Mouse (Mus musculus): ENCODE results near the gene Slc25a10. TPM values are rescaled to one million over a fixed set of nuclear protein-coding genes. Genes with fewer than 3 reads are reported as not detected.
A peak's percentile ranks its signal among the peaks of the same experiment; 100 is the strongest.

Slc25a10 gene
- total and polyA plus RNA-seq, 3 experiments, result 103 to 400 (median 116) TPM

GRCm38 (mm10) chr11:120539285-120540014 lies 47.8 kb downstream of the Slc25a10 start:
- DNase-seq, result no peak

- no peak for DNase-seq
Measured at GRCm38 (mm10) chr11:120541907-120542306, 50.3 kb downstream of the Slc25a10 start.

GRCm38 (mm10) chr11:120542376-120542775 lies 50.7 kb downstream of the Slc25a10 start:
- peak; percentile 28 for DNase-seq

GRCm38 (mm10) chr11:120545964-120546363 lies 54.3 kb downstream of the Slc25a10 start:
- DNase-seq, result no peak

GRCm38 (mm10) chr11:120547469-120547868 lies 55.8 kb downstream of the Slc25a10 start:
- no peak for DNase-seq

- DNase-seq, result no peak
Measured at GRCm38 (mm10) chr11:120548214-120548613, 56.6 kb downstream of the Slc25a10 start.

GRCm38 (mm10) chr11:120548786-120549167 lies 57.1 kb downstream of the Slc25a10 start:
- DNase-seq, result no peak

Other genes with a start within 250 kb of the Slc25a10 start
- gene Actg1, start 143.3 kb upstream of the Slc25a10 start, total RNA-seq (2021), result 1,000 to 10,000 TPM in 1 of 2 experiments, 100 to 1,000 TPM in 1; 913 to 1,618 TPM
- 531 and 632 TPM in 2 replicates for gene Actg1, start 143.3 kb upstream of the Slc25a10 start, polyA plus RNA-seq (2012; rRNA removed)
- gene Fscn2, start 130.3 kb upstream of the Slc25a10 start, total RNA-seq (2021), result under 1 TPM; 0.17 to 0.58 TPM
- 0.16 and 0.22 TPM in 2 replicates for gene Fscn2, start 130.3 kb upstream of the Slc25a10 start, polyA plus RNA-seq (2012; rRNA removed)
- gene Faap100, start 113.1 kb upstream of the Slc25a10 start, total RNA-seq (2021), result 10 to 100 TPM; 17.6 to 24.1 TPM
- gene Faap100, start 113.1 kb upstream of the Slc25a10 start, polyA plus RNA-seq (2012; rRNA removed), result 192 and 223 TPM in 2 replicates
- 100 to 1,000 TPM in 1 of 2 experiments, 10 to 100 TPM in 1; 76.6 to 108 TPM for gene Nploc4, start 54.1 kb upstream of the Slc25a10 start, total RNA-seq (2021)
- 129 and 132 TPM in 2 replicates for gene Nploc4, start 54.1 kb upstream of the Slc25a10 start, polyA plus RNA-seq (2012; rRNA removed)
- 1 to 10 TPM in 1 of 2 experiments, not detected in 1; 3.4 TPM for gene Tspan10, start 49.2 kb upstream of the Slc25a10 start, total RNA-seq (2021)
- 0.06 TPM in 1 of 2 replicates, not detected in the other for gene Tspan10, start 49.2 kb upstream of the Slc25a10 start, polyA plus RNA-seq (2012; rRNA removed)
- gene Pde6g, start 38.3 kb upstream of the Slc25a10 start, total RNA-seq (2021), result under 1 TPM in 1 of 2 experiments, not detected in 1; 0.31 TPM
- gene Pde6g, start 38.3 kb upstream of the Slc25a10 start, polyA plus RNA-seq (2012; rRNA removed), result 0.48 and 0.49 TPM in 2 replicates
- 10 to 100 TPM; 25.8 to 37.1 TPM for gene Oxld1, start 33.8 kb upstream of the Slc25a10 start, total RNA-seq (2021)
- 48.7 and 81.2 TPM in 2 replicates for gene Oxld1, start 33.8 kb upstream of the Slc25a10 start, polyA plus RNA-seq (2012; rRNA removed)
- 10 to 100 TPM; 24.6 to 33.0 TPM for gene Ccdc137, start 33.7 kb upstream of the Slc25a10 start, total RNA-seq (2021)
- gene Ccdc137, start 33.7 kb upstream of the Slc25a10 start, polyA plus RNA-seq (2012; rRNA removed), result 8.3 and 12.0 TPM in 2 replicates
- gene Arl16, start 24.2 kb upstream of the Slc25a10 start, total RNA-seq (2021), result 10 to 100 TPM; 21.4 to 27.2 TPM
- 23.2 and 27.2 TPM in 2 replicates for gene Arl16, start 24.2 kb upstream of the Slc25a10 start, polyA plus RNA-seq (2012; rRNA removed)
- gene Mrpl12, start 7.2 kb upstream of the Slc25a10 start, total RNA-seq (2021), result 100 to 1,000 TPM; 107 to 146 TPM
- gene Mrpl12, start 7.2 kb upstream of the Slc25a10 start, polyA plus RNA-seq (2012; rRNA removed), result 163 and 185 TPM in 2 replicates
- gene Gcgr, start 38.9 kb downstream of the Slc25a10 start, total RNA-seq (2021), result 1 to 10 TPM; 1.5 to 1.7 TPM
- gene Gcgr, start 38.9 kb downstream of the Slc25a10 start, polyA plus RNA-seq (2012; rRNA removed), result 2.1 and 2.5 TPM in 2 replicates
- 10 to 100 TPM; 56.9 to 65.8 TPM for gene Mcrip1, start 57.9 kb downstream of the Slc25a10 start, total RNA-seq (2021)
- 136 and 157 TPM in 2 replicates for gene Mcrip1, start 57.9 kb downstream of the Slc25a10 start, polyA plus RNA-seq (2012; rRNA removed)
- under 1 TPM; 0.40 to 0.79 TPM for gene Ppp1r27, start 59.3 kb downstream of the Slc25a10 start, total RNA-seq (2021)
- 0.83 and 1.2 TPM in 2 replicates for gene Ppp1r27, start 59.3 kb downstream of the Slc25a10 start, polyA plus RNA-seq (2012; rRNA removed)
- gene P4hb, start 81.4 kb downstream of the Slc25a10 start, total RNA-seq (2021), result 100 to 1,000 TPM; 462 to 524 TPM
- 108 and 126 TPM in 2 replicates for gene P4hb, start 81.4 kb downstream of the Slc25a10 start, polyA plus RNA-seq (2012; rRNA removed)
- 100 to 1,000 TPM; 355 to 386 TPM for gene Arhgdia, start 89.8 kb downstream of the Slc25a10 start, total RNA-seq (2021)
- 712 and 786 TPM in 2 replicates for gene Arhgdia, start 89.8 kb downstream of the Slc25a10 start, polyA plus RNA-seq (2012; rRNA removed)
- 10 to 100 TPM; 85.5 to 97.9 TPM for gene Alyref, start 106.5 kb downstream of the Slc25a10 start, total RNA-seq (2021)
- 10.3 and 12.6 TPM in 2 replicates for gene Alyref, start 106.5 kb downstream of the Slc25a10 start, polyA plus RNA-seq (2012; rRNA removed)
- gene Anapc11, start 106.6 kb downstream of the Slc25a10 start, total RNA-seq (2021), result 10 to 100 TPM; 82.8 to 85.9 TPM
- 183 and 187 TPM in 2 replicates for gene Anapc11, start 106.6 kb downstream of the Slc25a10 start, polyA plus RNA-seq (2012; rRNA removed)
- under 1 TPM; 0.61 to 0.62 TPM for gene Npb, start 116.6 kb downstream of the Slc25a10 start, total RNA-seq (2021)
- 1.6 and 2.3 TPM in 2 replicates for gene Npb, start 116.6 kb downstream of the Slc25a10 start, polyA plus RNA-seq (2012; rRNA removed)
- 100 to 1,000 TPM; 201 to 344 TPM for gene Pcyt2, start 126.1 kb downstream of the Slc25a10 start, total RNA-seq (2021)
- 460 and 610 TPM in 2 replicates for gene Pcyt2, start 126.1 kb downstream of the Slc25a10 start, polyA plus RNA-seq (2012; rRNA removed)
- gene Sirt7, start 133.4 kb downstream of the Slc25a10 start, total RNA-seq (2021), result 10 to 100 TPM; 54.2 to 69.5 TPM
- gene Sirt7, start 133.4 kb downstream of the Slc25a10 start, polyA plus RNA-seq (2012; rRNA removed), result 109 and 128 TPM in 2 replicates
- 10 to 100 TPM; 48.1 to 60.7 TPM for gene Mafg, start 141.8 kb downstream of the Slc25a10 start, total RNA-seq (2021)
- 54.3 and 66.9 TPM in 2 replicates for gene Mafg, start 141.8 kb downstream of the Slc25a10 start, polyA plus RNA-seq (2012; rRNA removed)
- 1 to 10 TPM; 1.0 to 1.9 TPM for gene Pycr1, start 151.9 kb downstream of the Slc25a10 start, total RNA-seq (2021)
- 3.5 and 3.6 TPM in 2 replicates for gene Pycr1, start 151.9 kb downstream of the Slc25a10 start, polyA plus RNA-seq (2012; rRNA removed)
- 1 to 10 TPM in 1 of 2 experiments, not detected in 1; 1.0 TPM for gene Myadml2, start 156.3 kb downstream of the Slc25a10 start, total RNA-seq (2021)
- 0.11 and 0.59 TPM in 2 replicates for gene Myadml2, start 156.3 kb downstream of the Slc25a10 start, polyA plus RNA-seq (2012; rRNA removed)
- gene Notum, start 169.3 kb downstream of the Slc25a10 start, total RNA-seq (2021), result 1 to 10 TPM; 2.8 to 8.1 TPM
- gene Notum, start 169.3 kb downstream of the Slc25a10 start, polyA plus RNA-seq (2012; rRNA removed), result 7.4 and 9.3 TPM in 2 replicates
- 10 to 100 TPM; 74.9 to 84.1 TPM for gene Aspscr1, start 181.1 kb downstream of the Slc25a10 start, total RNA-seq (2021)
- 124 and 125 TPM in 2 replicates for gene Aspscr1, start 181.1 kb downstream of the Slc25a10 start, polyA plus RNA-seq (2012; rRNA removed)
- gene Cenpx, start 221.9 kb downstream of the Slc25a10 start, total RNA-seq (2021), result 10 to 100 TPM; 54.0 to 63.5 TPM
- gene Cenpx, start 221.9 kb downstream of the Slc25a10 start, polyA plus RNA-seq (2012; rRNA removed), result 86.0 and 90.2 TPM in 2 replicates
- gene Lrrc45, start 222.1 kb downstream of the Slc25a10 start, total RNA-seq (2021), result 10 to 100 TPM; 21.9 to 25.3 TPM
- 34.2 and 40.1 TPM in 2 replicates for gene Lrrc45, start 222.1 kb downstream of the Slc25a10 start, polyA plus RNA-seq (2012; rRNA removed)
- 10 to 100 TPM; 13.7 to 15.9 TPM for gene Rac3, start 229.6 kb downstream of the Slc25a10 start, total RNA-seq (2021)
- 21.1 and 25.6 TPM in 2 replicates for gene Rac3, start 229.6 kb downstream of the Slc25a10 start, polyA plus RNA-seq (2012; rRNA removed)
- gene Dcxr, start 235.4 kb downstream of the Slc25a10 start, total RNA-seq (2021), result 100 to 1,000 TPM in 1 of 2 experiments, 10 to 100 TPM in 1; 41.4 to 122 TPM
- 136 and 150 TPM in 2 replicates for gene Dcxr, start 235.4 kb downstream of the Slc25a10 start, polyA plus RNA-seq (2012; rRNA removed)
- gene Cbr2, start 240.3 kb downstream of the Slc25a10 start, total RNA-seq (2021), result 10 to 100 TPM in 1 of 2 experiments, 1 to 10 TPM in 1; 8.3 to 10.6 TPM
- gene Cbr2, start 240.3 kb downstream of the Slc25a10 start, polyA plus RNA-seq (2012; rRNA removed), result 52.6 and 54.2 TPM in 2 replicates

Measured in adrenal gland, adult 2 months (tissue).